In the genomic region with DNA sequence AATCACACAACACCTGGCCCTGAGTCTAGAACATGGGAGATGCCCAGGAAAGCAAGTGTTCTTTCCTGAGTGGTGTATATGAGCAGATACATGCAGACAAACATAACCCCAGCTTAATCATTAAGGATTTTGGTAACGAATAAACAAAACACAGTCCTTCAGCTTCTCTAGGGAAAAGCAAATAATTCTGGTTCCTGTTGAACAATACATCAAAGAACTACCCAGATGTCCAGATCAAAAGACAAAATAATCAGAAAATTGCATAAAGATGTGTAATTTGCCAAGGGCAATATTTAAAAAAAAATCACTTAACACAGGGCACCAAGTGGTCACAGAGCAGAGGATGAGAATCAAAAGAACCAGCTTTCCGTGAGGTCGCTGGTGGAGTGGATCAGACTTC, we compare ENCODE assay signal across 23 mouse cellular contexts.
DNase-seq lines count a peak whose midpoint lies in the region; ATAC-seq and TF ChIP-seq lines count a peak whose summit lies in the region.
"Had no signal": no experiment of that assay in that cellular context is flagged by ENCODE, and none has a peak within 500 bp of the region (broad histone marks: within the 10 kb centered on the region; RNA-seq: fewer than 3 reads in every experiment).

No protein-coding gene starts in this region.

- no peak overlapping the region for H3K4me3 ChIP-seq in layer of hippocampus, adult 2 months
- no peak overlapping the region for H3K4me3 ChIP-seq in liver, adult 2 months (ENCODE audit: insufficient read depth, low read depth, low read length)
- H3K4me3 ChIP-seq in liver, embryonic 12.5 days, result no peak overlapping the region
- no peak overlapping the region for H3K4me3 ChIP-seq in midbrain, embryonic 11.5 days (ENCODE audit: low read depth, low read length)
- no peak overlapping the region for H3K4me3 ChIP-seq in midbrain, embryonic 16.5 days (ENCODE audit: low read depth, low read length)
- H3K4me3 ChIP-seq: embryonic facial prominence, embryonic 13.5 days; embryonic facial prominence, embryonic 15.5 days; erythroblast, embryonic 14.5 days; forebrain, embryonic 10.5 days; forebrain, embryonic 12.5 days had no signal

- no peak for ATAC-seq in liver, embryonic 12.5 days
- ATAC-seq in midbrain, embryonic 11.5 days (ENCODE audit: low FRiP score), result no peak
- no peak for ATAC-seq in midbrain, embryonic 16.5 days
- ATAC-seq: forebrain, embryonic 14.5 days; forebrain, embryonic 16.5 days had no signal

- TF ChIP-seq POLR2A in liver, adult 2 months (IDR thresholded peaks at IDR 0.05; ENCODE audit: extremely low read depth, insufficient read depth, low read length), result no peak

- no peak for DNase-seq in layer of hippocampus, adult 2 months (ENCODE audit: low spot score in 2 of 2)
- DNase-seq in layer of hippocampus, adult 18-20 months (ENCODE audit: low spot score in 2 of 2), result no peak
- peak; percentile 94 for DNase-seq in liver, adult 2 months (ENCODE audit: extremely low read depth, low read depth, low spot score)
- peak; percentile 21 for DNase-seq in midbrain, embryonic 11.5 days (ENCODE audit: low spot score, missing footprints)
- DNase-seq: adrenal gland, adult 2 months; adrenal gland, postnatal 10 days; adrenal gland, postnatal 25 days; cerebellum, adult 11 months; cerebellum, adult 18-20 months; cerebellum, adult 8-10 months; cerebellum, adult 9-11 months; cerebellum, postnatal 14 days; cerebellum, postnatal 36 days; embryo, embryonic 11 days had no signal

- H3K36me3 ChIP-seq in liver, adult 2 months (ENCODE audit: control insufficient read depth, insufficient read depth, low read length), result peaks cover 9% of the 10 kb centered on the region
- H3K36me3 ChIP-seq in liver, embryonic 12.5 days, result no peaks in the 10 kb centered on the region
- H3K36me3 ChIP-seq in midbrain, embryonic 11.5 days (ENCODE audit: control insufficient read depth, insufficient read depth, low read length), result no peaks in the 10 kb centered on the region
- no peaks in the 10 kb centered on the region for H3K36me3 ChIP-seq in midbrain, embryonic 16.5 days (ENCODE audit: control insufficient read depth, insufficient read depth, low read length)
- H3K36me3 ChIP-seq: embryonic facial prominence, embryonic 13.5 days; embryonic facial prominence, embryonic 15.5 days; forebrain, embryonic 12.5 days had no signal

- peak overlapping the region; percentile 90 for H3K27ac ChIP-seq in layer of hippocampus, adult 2 months
- H3K27ac ChIP-seq in liver, adult 2 months (replicated peaks; ENCODE audit: insufficient read depth, low read depth, low read length), result peak overlapping the region; percentile 39
- H3K27ac ChIP-seq in liver, embryonic 12.5 days, result no peak overlapping the region
- H3K27ac ChIP-seq in midbrain, embryonic 11.5 days (ENCODE audit: low read depth, low read length), result no peak overlapping the region
- H3K27ac ChIP-seq in midbrain, embryonic 16.5 days (ENCODE audit: low read length), result no peak overlapping the region
- H3K27ac ChIP-seq: embryonic facial prominence, embryonic 13.5 days; embryonic facial prominence, embryonic 15.5 days; forebrain, embryonic 10.5 days; forebrain, embryonic 12.5 days had no signal

- H3K9ac ChIP-seq in liver, adult 2 months (ENCODE audit: low read depth, low read length), result no peak overlapping the region
- H3K9ac ChIP-seq in liver, embryonic 12.5 days, result no peak overlapping the region
- no peak overlapping the region for H3K9ac ChIP-seq in midbrain, embryonic 11.5 days (ENCODE audit: low read length)
- no peak overlapping the region for H3K9ac ChIP-seq in midbrain, embryonic 16.5 days (ENCODE audit: low read depth, low read length)
- H3K9ac ChIP-seq: embryonic facial prominence, embryonic 13.5 days; embryonic facial prominence, embryonic 15.5 days; forebrain, embryonic 12.5 days had no signal

- no peaks in the 10 kb centered on the region for H3K27me3 ChIP-seq in liver, adult 2 months (ENCODE audit: control insufficient read depth, insufficient read depth, low read length)
- H3K27me3 ChIP-seq in liver, embryonic 12.5 days (replicated peaks), result no peaks in the 10 kb centered on the region
- H3K27me3 ChIP-seq in midbrain, embryonic 11.5 days (ENCODE audit: control insufficient read depth, insufficient read depth, low read length), result no peaks in the 10 kb centered on the region
- H3K27me3 ChIP-seq in midbrain, embryonic 16.5 days (ENCODE audit: control insufficient read depth, insufficient read depth, low read depth, low read length), result no peaks in the 10 kb centered on the region
- H3K27me3 ChIP-seq: embryonic facial prominence, embryonic 13.5 days; embryonic facial prominence, embryonic 15.5 days; forebrain, embryonic 12.5 days had no signal

- H3K4me2 ChIP-seq in liver, embryonic 12.5 days, result no peak overlapping the region
- no peak overlapping the region for H3K4me2 ChIP-seq in midbrain, embryonic 11.5 days
- no peak overlapping the region for H3K4me2 ChIP-seq in midbrain, embryonic 16.5 days (ENCODE audit: low read length)
- H3K4me2 ChIP-seq: embryonic facial prominence, embryonic 13.5 days; embryonic facial prominence, embryonic 15.5 days; forebrain, embryonic 12.5 days had no signal

- no peaks in the 10 kb centered on the region for H3K9me3 ChIP-seq in liver, embryonic 12.5 days (replicated peaks)
- H3K9me3 ChIP-seq in midbrain, embryonic 11.5 days (ENCODE audit: control insufficient read depth, low read length), result no peaks in the 10 kb centered on the region
- H3K9me3 ChIP-seq in midbrain, embryonic 16.5 days (replicated peaks; ENCODE audit: control insufficient read depth, low read length, poor library complexity, severe bottlenecking), result no peaks in the 10 kb centered on the region
- H3K9me3 ChIP-seq: embryonic facial prominence, embryonic 13.5 days; embryonic facial prominence, embryonic 15.5 days; forebrain, embryonic 10.5 days; forebrain, embryonic 12.5 days had no signal

- H3K4me1 ChIP-seq in liver, adult 2 months (ENCODE audit: control insufficient read depth, insufficient read depth, low read length), result peaks cover 31% of the 10 kb centered on the region
- no peaks in the 10 kb centered on the region for H3K4me1 ChIP-seq in liver, embryonic 12.5 days
- peaks cover 2% of the 10 kb centered on the region; the same call in 1 of the 2 replicates for H3K4me1 ChIP-seq in midbrain, embryonic 11.5 days (ENCODE audit: control insufficient read depth, insufficient read depth, low read length)
- peaks cover 7% of the 10 kb centered on the region for H3K4me1 ChIP-seq in midbrain, embryonic 16.5 days (ENCODE audit: control insufficient read depth, insufficient read depth, low read length)

- WGBS in liver, adult 2 months, result 16% methylated on average over 3 of the region's 3 CpGs
- 79% methylated on average over 3 of the region's 3 CpGs for WGBS in liver, embryonic 12.5 days (ENCODE audit: insufficient replicate concordance)
- whole genome bisulfite sequencing in midbrain, embryonic 11.5 days, result 74% methylated on average over 3 of the region's 3 CpGs
- WGBS in midbrain, embryonic 16.5 days, result 67% methylated on average over 3 of the region's 3 CpGs

- TF ChIP-seq CTCF in layer of hippocampus, adult 2 months (conservative IDR thresholded peaks at IDR 0.05), result no peak
- no peak for TF ChIP-seq CTCF in liver, adult 2 months (IDR thresholded peaks at IDR 0.05; ENCODE audit: low read depth, low read length)

- H3K79me2 ChIP-seq in liver, adult 2 months (ENCODE audit: control insufficient read depth, insufficient read depth, low read length), result peaks cover 6% of the 10 kb centered on the region; the same call in 1 of the 2 replicates

Comparison
In these comparisons a context has a peak if more than half of its experiments do, and no peak if none do; other contexts are left out.
1. H3K27ac ChIP-seq: peak in layer of hippocampus, adult 2 months (single experiment) and liver, adult 2 months (single experiment); none in liver, embryonic 12.5 days (single experiment), midbrain, embryonic 11.5 days (single experiment) and midbrain, embryonic 16.5 days (single experiment).
2. DNase-seq: peak in liver, adult 2 months (single experiment) and midbrain, embryonic 11.5 days (single experiment); none in layer of hippocampus, adult 2 months (0 of 2) and layer of hippocampus, adult 18-20 months (0 of 2).